Mouse (Mus musculus): ENCODE results near the gene Samd1.

GRCm38 (mm10) chr8:84029272-84029671 lies 31.8 kb downstream of the Samd1 start:
- TF ChIP-seq CTCF (IDR thresholded peaks at IDR 0.05; ENCODE audit: low read depth, low read length) (no peak), TAL1 (conservative IDR thresholded peaks at IDR 0.05; ENCODE audit: low read depth, low read length) (no peak), POLR2AphosphoS5 (IDR thresholded peaks at IDR 0.05; ENCODE audit: insufficient replicate concordance, low read depth, low read length) (no peak), GATA1 (IDR thresholded peaks at IDR 0.05; ENCODE audit: borderline replicate concordance, low read length) (no peak), GATA2 (IDR thresholded peaks at IDR 0.05; ENCODE audit: borderline replicate concordance, low read depth, low read length) (no peak)
